ENCODE assay signal across 24 mouse cellular contexts in genomic region chr5:107711689-107712088, GRCm38 (mm10). TPM values are rescaled to one million over a fixed set of nuclear protein-coding genes. Genes with fewer than 3 reads are reported as not detected.
"Had no signal": no experiment of that assay in that cellular context is flagged by ENCODE, and none has a peak within 500 bp of the region (broad histone marks: within the 10 kb centered on the region; RNA-seq: fewer than 3 reads in every experiment).

No protein-coding gene starts in this region.

- ATAC-seq: liver, embryonic 12.5 days; midbrain, embryonic 15.5 days had no signal

- H3K4me2 ChIP-seq: limb, embryonic 13.5 days; liver, embryonic 12.5 days; liver, embryonic 15.5 days; lung, embryonic 15.5 days; midbrain, embryonic 12.5 days; midbrain, embryonic 15.5 days; neural tube, embryonic 13.5 days had no signal

- H3K27ac ChIP-seq: limb, embryonic 10.5 days; limb, embryonic 13.5 days; liver, embryonic 12.5 days; liver, embryonic 15.5 days; lung, embryonic 15.5 days; midbrain, embryonic 12.5 days; midbrain, embryonic 15.5 days; neural tube, embryonic 13.5 days had no signal

- H3K9me3 ChIP-seq: limb, embryonic 10.5 days; limb, embryonic 13.5 days; liver, embryonic 12.5 days; liver, embryonic 15.5 days; lung, embryonic 15.5 days; midbrain, embryonic 12.5 days; midbrain, embryonic 15.5 days; neural tube, embryonic 13.5 days had no signal

- DNase-seq: kidney, adult 11 months; kidney, adult 9 months; kidney, postnatal 14 days; kidney, postnatal 4 days; liver; lung, adult 18-20 months; lung, postnatal 10 days; lung, postnatal 36 days; retina, postnatal 1 day; right cerebral cortex, postnatal 25 days; spleen, adult 18-20 months had no signal

- H3K9ac ChIP-seq: limb, embryonic 13.5 days; liver, embryonic 12.5 days; liver, embryonic 15.5 days; lung, embryonic 15.5 days; midbrain, embryonic 12.5 days; midbrain, embryonic 15.5 days; neural tube, embryonic 13.5 days had no signal

- H3K4me3 ChIP-seq: limb, embryonic 10.5 days; limb, embryonic 13.5 days; liver, embryonic 12.5 days; liver, embryonic 15.5 days; lung, embryonic 15.5 days; midbrain, embryonic 12.5 days; midbrain, embryonic 15.5 days; neural tube, embryonic 13.5 days had no signal

- H3K36me3 ChIP-seq: limb, embryonic 10.5 days; limb, embryonic 13.5 days; liver, embryonic 12.5 days; liver, embryonic 15.5 days; lung, embryonic 15.5 days; midbrain, embryonic 12.5 days; midbrain, embryonic 15.5 days; neural tube, embryonic 13.5 days had no signal

- H3K4me1 ChIP-seq: limb, embryonic 10.5 days; limb, embryonic 13.5 days; liver, embryonic 12.5 days; liver, embryonic 15.5 days; lung, embryonic 15.5 days; midbrain, embryonic 12.5 days; midbrain, embryonic 15.5 days; neural tube, embryonic 13.5 days had no signal

RNA-seq across cellular contexts. Expression of gene Gfi1, which starts 14.1 kb away (rescaled TPM):
- total RNA-seq: layer of hippocampus, adult 18-20 months; layer of hippocampus, postnatal 14 days; left cerebral cortex, adult 8-10 months; left cerebral cortex, postnatal 14 days had no signal
- polyA plus RNA-seq: kidney, embryonic 16.5 days; midbrain, embryonic 12.5 days; midbrain, embryonic 15.5 days had no signal
